Mouse (Mus musculus): ENCODE data around the gene Slc2a4.

The Slc2a4 gene

DNA sequence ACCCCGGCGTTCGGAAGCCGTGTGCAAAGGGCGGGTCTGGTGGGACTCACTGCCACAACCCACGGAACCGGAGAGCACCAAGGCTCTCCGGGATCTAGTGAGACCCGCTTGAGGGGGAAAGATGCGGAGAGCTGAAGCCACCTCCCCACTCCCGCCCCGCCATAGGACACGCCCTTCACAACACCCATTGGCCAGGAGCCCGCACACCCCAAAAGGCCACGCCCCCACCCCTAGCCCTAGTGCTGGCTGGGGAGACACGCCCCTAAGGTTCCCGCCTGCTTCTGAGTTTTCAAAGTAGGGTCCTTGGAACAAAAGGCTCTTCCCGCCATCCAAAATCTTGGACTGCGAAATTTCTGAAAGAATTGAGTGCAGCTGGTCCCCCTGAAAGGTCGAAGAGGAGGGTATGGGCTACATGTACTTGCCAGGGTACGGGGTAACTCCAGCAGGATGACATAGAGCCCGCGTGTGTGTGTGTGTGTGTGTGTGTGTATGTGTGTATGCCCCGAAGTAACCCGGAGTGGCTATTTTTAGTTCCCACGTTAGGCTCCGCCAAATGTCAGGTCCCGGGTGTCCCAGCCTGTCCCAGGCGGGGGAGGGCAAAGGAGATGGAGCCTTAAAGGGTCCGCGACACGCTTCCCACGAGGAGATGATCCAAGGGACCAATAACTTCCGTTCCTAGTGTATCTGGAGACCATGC, at the start of gene Slc2a4:
Slc2a4 (minus strand) TSS at position 123 of the 697 bp plus-strand sequence.
- peak; percentile 98 for DNase-seq

DNA sequence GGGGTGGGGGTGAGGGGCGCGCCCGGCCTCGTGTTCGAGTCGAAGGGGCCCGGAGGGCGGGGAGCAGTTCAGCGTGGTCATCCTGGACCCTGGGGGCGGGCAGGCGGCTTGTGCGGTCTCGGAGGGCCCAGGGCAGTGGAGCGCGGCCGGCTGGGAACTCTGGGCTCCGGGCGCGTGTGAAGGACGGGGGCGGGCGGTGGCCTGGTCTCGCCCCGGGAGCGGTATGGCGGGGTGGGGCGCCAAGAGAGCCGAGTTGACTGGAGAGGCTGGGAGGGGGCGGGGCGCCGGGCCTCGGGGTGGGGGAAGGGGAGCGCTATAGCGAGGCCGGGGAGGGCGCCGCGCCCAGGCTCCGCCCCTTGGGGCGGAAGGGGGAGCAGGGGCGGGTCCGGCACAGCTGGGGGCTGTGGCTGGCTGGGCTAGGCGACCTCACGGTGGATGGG, 49.1 kb upstream of the Slc2a4 start:
- peak; percentile 97 for DNase-seq

DNA sequence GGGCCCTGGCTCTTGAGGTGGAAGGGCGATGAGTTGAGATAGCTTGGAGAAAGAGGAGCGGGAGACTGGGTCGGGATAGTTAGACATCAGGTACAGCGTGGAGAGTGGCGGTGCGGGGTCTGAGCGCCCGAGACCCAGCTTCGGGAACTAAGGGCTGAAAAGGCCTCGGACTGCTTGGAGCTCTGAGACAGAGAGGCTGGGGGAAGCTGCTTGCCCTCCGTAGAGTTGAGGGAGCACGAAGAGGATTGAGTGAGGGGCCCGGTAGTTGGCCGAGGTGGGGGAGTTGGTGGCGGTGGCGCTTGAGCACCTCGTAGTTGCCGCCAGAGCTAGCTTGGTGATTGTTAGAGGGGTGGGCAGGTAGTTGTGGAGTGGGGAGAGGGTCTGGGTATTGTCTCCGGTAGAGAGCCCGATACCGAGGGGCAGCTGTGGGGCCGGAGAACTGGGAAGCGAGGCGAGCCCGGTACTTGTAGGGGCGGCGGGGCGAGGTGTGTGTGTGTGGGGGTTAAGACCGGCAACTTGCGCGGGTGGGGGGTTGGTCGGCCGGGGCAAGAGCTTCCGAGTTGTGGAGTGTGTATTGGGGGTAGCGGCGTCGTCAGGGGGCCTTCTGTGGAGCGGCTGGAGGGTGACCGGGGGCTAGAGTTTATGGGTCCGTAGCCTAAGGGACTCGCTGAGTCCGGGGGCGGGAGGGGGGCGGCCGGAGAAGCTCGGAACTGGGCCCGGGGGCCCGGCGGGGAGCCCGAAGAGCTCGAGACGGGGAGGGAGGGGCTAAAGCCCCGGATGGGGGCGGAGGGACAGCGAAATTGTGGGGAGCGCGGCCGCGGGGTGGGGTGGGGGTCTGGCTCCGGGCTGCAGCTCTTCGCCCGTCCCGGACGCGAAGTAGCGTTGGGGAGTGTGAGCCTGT, 48.4 kb upstream of the Slc2a4 start:
- peak; percentile 83 for DNase-seq

DNA sequence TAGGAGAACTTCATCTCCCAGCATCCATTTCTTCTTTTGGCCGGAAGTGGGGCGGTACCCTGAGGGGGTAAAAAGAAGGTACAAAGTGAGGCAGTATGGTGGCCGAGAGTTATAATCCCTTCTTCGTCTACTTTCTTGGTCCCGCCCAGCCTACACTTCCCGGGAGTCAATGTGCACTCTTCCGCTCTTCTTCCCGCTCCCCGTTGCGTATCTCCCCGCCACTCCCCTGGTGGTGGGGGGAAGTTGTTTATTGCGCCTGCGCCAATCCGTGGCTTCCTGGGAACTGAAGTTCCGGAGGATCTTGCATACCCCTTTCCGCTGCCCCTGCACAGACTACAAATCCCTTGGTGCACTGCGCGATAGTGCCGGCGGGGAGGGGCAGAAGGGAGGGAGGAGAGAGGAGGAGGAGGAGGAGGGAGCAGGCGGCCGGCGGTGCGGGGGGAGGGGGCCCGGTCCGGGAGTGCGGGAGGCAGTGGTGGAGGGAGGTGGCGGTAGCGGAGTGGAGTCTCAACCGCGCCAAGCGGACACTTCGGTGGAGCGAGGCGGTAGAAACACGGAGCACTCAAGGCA, 47.5 kb upstream of the Slc2a4 start, which contains the start of gene Phf23:
Phf23 (plus strand) TSS at position 387 of the 570 bp plus-strand sequence.
- DNase-seq: peak; percentile 95

DNA sequence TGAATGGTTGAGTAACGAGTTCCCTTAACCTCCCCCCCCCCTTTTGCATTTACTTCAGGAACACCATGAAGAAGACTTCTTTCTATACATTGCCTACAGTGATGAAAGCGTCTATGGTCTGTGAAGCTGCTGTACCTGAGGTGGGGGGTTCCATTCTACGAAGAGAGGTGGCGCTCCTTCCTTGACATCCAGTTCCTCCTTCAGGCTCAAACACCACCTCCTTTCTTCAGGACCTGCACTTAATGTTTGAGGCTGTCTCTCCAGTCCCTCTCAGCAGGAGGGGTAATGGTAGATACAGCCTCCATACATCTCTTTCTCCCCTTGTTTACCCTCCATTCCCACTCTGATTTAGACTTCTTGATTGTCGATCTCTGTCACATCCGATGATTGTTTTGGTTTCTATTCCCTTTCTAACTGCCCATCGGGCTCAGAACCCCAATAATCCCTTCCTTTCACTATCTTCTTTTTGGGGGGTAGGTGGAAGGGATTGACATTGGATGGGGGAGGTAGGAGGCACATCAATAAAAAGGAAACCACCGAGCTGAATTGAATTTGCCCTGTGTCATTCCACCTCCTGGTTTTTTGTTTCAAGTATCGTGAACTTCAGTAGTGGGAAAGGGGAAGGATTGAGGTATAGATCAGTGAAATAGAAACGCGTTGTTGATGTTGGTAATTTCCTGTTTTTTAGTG, 46.6 kb upstream of the Slc2a4 start:
- DNase-seq: no peak

DNA sequence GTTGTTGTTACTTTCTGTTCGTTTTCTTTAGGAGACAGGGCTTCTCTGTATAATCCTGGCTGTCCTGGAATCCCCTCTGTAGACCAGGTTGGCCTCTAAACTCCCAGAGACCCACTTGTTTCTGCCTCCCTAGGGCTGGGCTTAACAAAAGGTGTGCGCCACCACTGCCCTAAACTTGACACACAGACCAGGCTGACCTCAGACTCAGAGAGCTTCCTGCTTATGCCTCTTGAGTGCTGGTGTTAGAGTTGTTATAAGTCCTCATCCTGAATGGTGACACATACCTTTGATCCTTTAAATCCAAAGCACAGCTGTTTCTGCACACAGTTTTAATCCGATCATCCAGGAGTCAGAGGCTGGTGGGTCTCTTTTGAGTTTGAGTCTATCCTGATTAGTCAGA, 44.9 kb upstream of the Slc2a4 start:
- no peak for DNase-seq

DNA sequence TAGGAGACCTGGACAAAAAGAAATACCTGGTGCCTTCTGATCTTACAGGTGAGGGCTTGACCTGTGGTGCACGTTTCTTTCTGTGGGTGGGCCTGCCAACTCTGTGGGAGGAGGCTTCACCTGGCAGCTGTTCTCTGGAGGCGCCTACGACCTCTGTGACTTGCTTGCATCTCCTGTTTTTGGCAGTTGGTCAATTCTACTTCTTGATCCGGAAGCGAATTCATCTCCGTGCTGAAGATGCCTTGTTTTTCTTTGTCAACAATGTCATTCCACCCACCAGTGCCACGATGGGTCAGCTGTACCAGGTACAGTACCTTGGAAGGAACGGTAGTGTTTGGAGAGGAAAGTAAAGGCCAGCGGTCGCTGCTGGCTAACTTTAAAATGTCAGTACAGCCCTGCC, 44.4 kb upstream of the Slc2a4 start:
- peak; percentile 23 for DNase-seq

DNA sequence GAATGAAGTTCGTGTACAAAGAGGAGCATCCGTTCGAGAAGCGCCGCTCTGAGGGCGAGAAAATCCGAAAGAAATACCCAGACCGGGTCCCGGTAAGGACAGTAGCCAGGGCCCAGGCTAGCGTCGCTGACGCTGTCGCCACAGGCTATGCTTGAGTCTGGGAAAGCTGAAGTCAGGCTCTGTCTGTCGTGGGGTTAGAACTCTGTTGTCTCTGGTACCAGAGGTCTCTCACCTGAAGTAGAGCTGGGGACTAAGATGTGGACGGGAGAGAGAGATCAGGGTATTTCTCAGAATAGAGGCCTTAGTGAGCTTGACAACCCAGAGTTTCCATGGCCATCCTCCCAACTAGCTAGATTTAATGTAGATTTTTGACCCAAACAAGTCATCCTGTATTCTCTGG, 43.7 kb upstream of the Slc2a4 start:
- DNase-seq: no peak

DNA sequence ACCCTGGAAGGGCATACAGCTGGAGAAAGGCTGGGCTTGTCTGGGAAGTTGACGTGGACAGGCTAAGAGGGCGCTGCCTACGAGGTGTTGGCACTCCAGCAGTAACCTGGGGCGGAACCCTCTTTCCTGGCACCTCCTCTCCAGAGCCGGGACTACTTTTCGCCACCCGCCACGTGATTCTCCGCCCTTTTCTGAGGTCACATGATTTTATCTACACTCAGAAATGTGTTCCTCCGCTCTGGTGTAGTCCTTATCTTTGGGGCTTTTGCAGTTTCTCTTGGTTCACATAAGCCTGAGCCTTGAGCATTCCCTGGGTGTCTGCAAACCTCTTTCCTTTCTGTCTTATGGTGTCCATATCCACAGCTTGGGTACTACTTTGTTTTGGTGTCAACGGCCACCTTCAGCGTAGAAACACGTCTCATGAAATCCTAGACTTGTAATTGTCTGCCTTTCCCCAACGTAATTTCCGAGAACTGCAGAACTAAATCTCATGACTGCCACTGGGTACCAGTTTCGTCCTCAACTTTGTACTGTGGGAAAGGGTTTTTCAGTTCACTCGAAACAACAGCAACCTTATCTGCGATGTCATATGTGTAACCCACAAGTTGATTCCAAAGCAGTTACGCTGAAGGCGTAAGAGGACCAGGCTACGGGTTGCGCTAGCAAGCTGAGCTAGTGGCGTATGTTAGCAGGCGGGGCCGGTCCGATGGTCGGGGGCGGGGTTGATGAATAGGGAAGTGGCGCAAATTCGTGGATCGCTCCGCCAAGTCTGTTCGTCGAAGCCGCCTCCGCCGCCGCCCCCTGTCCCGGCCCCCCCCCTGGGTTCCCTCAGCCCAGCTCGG, 43.1 kb upstream of the Slc2a4 start, which contains the start of gene Gabarap:
Gabarap (plus strand) TSS at position 294 of the 842 bp plus-strand sequence.
- DNase-seq: peak; percentile 96

DNA sequence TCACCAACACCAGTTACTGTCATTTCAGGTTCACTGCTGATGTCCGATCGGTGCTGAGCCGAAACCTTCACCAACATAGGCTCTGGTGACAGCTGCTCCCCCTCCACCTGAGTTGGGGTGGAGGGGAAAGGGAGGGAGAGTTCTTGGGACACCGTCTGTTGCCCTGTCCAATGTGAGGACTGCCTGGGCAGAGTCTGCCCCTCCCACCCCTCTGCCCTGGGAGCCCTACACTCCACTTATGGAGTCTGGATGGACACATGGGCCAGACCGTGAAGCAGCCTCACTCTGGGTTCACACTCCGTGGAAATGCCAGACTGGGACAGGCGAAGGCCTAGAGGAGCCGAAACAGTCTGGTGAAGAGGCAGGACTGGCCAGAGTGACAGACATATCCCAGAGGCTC, 42.0 kb upstream of the Slc2a4 start:
- DNase-seq: no peak

DNA sequence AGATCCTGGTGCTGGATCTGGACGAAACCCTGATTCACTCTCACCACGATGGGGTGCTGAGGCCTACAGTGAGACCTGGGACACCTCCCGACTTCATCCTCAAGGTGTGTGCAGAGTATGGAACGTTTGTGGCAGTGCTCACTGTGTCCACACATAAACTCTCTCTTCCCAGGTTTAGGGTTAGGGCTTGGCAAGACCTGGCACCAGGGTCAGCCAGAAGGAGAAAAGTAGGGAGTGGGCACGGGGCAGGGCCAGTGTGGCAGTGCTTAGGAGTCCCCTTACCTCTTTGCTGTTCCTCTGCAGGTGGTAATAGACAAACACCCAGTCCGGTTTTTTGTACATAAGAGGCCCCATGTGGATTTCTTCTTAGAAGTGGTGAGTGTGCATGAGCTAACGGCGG, 36.4 kb upstream of the Slc2a4 start:
- DNase-seq: no peak

DNA sequence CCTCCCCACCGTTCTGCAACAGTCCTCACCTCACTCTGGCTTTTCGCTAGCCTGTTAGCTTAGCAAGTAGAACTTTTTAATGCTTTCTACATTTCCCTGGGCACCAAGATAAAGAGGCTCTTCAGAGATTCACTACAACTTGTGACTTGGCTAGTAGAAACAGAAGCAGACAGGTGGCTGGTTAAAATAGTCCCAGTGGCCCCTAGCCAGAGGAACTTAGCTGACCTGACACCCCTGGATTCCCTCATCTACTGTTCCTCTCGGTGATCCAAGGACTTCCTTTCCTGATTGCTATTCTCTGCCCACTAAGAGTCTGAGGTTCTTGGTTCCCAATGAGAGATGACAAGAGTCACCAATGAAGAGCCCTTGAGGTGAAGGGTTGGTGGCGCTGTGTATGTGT, 35.4 kb upstream of the Slc2a4 start:
- no peak for DNase-seq

DNA sequence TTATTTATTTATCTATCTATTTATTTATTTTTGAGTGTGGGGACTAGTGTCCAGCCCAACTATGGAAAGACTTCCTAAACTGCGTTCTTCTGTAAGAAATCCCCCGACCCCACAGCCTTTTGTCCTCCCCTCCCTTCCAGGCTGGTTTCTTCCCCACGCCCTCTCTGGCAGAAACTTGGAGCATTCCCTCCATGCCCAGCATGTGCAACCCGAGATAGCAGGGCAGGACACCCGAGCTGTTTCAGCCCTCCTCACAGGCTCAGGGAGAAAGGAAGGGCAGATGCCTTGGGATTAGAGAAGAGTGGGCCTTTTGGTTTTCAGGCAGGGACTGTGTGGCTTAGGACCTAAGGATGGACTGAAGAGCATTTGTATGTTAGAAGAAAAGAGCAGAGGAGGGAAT, 34.9 kb upstream of the Slc2a4 start:
- DNase-seq: no peak

DNA sequence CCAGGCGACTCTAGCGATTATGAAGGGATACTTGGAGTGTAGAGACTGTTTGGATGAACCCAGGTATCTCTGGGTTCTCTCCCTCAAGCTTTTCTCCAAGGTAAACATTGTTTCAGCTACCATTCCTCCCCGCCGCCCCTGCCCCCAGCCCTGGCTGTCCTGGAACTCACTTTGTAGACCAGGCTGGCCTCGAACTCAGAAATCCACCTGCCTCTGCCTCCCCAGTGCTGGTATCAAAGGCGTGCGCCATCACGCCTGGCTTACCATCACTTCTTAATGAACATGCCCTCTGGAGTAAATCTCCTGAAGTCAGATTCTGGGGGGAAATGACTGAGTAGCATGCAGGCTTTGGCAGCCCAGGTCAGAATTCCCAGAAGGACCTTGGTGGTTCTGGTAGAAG, 34.2 kb upstream of the Slc2a4 start, which contains the start of gene Elp5:
Elp5 (minus strand) TSS at position 293 of the 400 bp plus-strand sequence.
- DNase-seq: peak; percentile 22

DNA sequence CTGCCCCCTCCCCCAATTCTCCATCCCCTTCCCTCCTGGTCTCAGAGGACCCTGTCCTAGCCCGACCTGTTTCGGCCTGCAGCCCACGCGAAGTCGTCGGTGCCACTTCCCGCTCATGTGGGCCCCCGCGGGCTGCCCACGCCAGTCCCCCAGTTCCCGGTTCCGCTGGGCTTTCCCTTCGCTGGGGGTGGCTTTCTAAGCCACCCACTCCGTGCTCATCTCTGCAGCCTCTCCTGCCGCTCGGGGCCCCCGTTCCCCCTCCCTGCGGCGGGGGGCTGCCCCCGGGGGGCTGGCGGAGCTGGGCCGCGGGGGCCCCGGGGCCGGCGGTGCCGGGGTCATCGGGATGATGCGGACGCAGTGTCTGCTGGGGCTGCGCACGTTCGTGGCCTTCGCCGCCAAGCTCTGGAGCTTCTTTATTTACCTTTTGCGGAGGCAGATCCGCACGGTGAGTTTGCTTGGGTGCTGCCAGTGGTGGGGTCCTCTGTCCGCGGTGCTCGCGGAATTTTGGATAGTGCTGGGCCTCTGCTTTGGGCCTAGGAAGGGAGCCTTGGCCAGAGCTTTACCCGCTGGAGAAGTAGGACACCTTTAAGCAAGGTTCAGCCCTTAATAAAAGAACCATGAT, 33.3 kb upstream of the Slc2a4 start, which contains the start of gene Ctdnep1:
Ctdnep1 (plus strand) TSS at position 16 of the 622 bp plus-strand sequence.
- DNase-seq: peak; percentile 62

DNA sequence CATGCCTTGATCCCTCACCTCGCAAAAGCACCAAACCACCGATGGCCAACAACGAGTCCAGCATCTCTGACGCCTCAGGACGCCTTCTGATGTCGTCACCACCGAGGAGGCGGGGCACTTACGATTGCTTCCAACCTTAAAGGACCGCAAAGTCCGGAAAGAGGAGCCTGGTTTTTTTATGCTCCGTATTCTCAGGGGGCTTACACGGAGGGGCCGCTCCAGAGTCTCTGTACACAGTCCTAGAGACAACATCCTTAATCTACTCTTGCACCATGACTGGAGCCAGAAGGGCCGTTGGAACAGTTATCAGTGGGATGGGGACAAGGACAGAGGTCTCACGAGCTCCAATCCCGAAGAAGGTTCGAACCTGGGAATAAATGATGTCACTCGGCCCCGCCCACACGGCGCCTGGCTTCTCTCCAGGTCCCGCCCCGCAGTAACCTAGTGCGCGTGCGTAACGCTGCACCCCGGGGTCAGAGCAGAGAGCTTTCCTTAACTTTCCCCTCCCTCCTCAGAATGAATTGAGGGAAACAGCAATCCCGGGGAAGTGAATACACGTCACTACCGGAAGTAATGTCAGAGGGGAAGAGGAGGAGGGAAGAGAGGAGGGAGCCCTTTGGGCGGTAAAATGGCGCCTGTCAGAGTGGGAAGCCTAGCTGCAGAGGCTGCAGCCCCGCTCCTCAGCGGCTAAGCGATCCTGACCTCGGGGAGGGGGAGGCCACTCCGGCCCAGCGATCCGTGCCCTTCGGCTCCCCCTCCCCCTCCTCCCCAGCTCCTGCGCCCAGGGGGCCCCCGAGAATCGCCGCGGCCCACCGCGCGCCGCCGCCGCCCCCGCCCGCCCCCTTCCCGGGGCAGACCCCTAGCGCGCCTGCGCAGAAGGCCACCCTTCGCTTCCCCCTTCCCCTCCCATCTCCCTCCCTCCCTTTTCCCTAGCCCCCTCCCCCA, 32.5 kb upstream of the Slc2a4 start:
- DNase-seq: peak; percentile 92

DNA sequence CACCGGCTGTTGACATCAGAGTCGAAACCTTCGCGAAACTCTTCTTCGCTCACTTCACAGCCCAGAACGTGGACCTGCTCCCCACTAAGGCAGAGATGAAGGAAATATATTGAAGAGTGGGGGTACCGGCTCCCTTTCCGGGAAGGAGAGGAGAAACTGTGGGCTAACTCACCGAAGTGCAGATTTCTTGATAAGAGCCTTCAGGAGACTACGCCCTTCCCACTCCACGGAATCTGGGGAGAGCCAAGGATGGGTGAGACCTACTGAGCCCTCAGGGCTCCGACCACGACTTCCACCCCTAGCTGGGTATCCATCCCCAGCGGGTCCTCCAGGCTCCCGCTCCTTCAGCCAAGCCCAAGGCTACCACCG, 31.8 kb upstream of the Slc2a4 start:
- DNase-seq: no peak

DNA sequence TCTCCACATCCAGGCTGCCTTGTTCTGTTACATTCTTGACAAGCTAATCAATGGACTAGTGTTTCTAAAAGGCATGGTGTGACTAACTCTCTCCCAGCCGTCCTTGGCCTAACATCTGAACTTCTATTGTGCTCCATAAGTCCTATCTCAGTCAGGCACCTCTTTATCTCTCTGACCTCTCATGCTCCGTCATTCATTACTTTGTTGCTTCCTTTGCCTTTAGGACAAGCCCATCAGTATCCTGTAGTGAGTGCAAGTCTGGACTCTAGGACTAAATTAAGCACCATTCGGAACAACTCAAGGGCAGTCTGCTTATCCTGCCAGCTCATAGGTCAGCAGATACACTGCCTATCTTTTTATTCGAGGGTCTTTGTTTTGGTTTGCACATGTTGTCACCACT, 28.3 kb upstream of the Slc2a4 start:
- DNase-seq: no peak

DNA sequence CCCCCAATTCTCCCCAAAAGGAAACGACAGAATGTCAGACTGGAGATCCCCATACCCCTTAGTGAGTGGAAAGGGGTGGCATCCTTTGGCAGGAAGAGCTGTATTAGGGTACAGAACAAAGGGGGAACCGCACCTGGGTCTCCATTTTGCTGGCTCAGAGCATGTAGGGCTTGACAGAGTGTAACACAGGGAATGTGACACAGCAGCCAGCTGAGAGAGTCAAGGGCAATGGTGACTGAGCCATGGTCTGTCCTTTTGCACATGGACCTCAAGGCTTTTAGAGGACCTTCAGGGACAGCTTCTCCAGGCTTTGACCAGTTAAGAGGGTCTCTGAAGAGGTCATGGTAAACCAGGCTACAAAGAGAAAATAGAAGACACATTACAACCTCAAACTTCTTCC, 26.9 kb upstream of the Slc2a4 start:
- no peak for DNase-seq

DNA sequence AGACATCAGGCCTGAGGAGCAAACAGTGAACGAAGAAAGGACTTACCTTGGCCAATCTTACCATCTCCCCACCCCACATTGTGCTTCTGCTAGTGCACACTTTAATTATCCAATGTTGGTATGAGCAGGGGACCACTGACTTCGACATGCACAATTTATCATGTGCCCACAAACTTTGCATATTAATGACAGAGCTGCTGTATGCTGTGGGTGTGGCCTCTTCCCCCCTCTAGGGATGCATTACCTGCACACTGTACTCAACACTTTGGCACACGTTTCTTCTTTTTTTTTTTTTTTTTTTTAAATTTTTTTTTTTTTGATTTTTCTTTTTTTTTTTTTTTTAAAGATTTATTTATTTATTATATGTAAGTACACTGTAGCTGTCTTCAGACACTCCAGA, 22.8 kb upstream of the Slc2a4 start:
- no peak for DNase-seq

Data from thymus, postnatal 4 days (tissue).